Mouse (Mus musculus): ENCODE results near the gene Nr1h4. TPM values are rescaled to one million over a fixed set of nuclear protein-coding genes. Genes with fewer than 3 reads are reported as not detected.

Gene Nr1h4
- 56.7 TPM for polyA plus RNA-seq (2014; fragmentation: Illumina TruSeq; extraction: RNeasy Lipid Tissue Mini Kit (QIAGEN cat#74804); ENCODE audit: low read depth, low replicate concordance)

GRCm38 (mm10) chr10:89532929-89533727, at the start of gene Nr1h4:
Gene Nr1h4, minus strand, starts transcription at chr10:89533585.

DNA sequence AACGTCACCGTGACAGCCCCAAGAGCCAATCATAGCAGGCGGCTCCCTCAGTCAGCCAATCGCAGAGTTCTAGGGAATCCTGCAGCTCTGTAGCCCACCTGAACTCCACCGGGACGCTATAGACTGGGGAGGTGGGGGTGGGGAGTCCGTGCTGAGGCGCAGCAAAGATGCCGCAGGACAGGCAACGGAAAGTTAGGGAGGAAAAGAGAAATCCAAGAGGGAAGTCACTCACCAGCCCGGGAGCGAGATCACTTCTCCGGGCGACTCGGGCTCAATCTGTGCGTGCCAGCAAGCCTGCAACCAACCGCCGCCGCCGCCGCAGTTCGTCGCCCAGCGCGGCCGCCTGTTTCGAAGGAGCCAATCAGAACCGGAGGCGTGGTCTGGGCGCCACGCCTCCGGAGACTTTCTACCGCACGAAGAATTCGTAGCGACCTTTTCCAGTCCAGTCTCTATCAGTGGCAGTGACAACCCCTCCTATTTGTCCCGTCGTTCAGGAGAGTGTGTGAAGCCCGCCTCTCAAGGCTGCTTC, 89.7 kb downstream of the Nr1h4 start, which contains the start of gene Gas2l3:
Gene Gas2l3 (minus strand): TSS at position 345 of the 529 bp plus-strand sequence.

Other genes starting within 250 kb of the Nr1h4 start
- gene Ano4, start 188.8 kb downstream of the Nr1h4 start, polyA plus RNA-seq (2014; fragmentation: Illumina TruSeq; extraction: RNeasy Lipid Tissue Mini Kit (QIAGEN cat#74804); ENCODE audit: low read depth, low replicate concordance) = 1.4 TPM
- 0.36 TPM for gene Gas2l3, start 89.6 kb downstream of the Nr1h4 start, polyA plus RNA-seq (2014; fragmentation: Illumina TruSeq; extraction: RNeasy Lipid Tissue Mini Kit (QIAGEN cat#74804); ENCODE audit: low read depth, low replicate concordance)
- 0.08 TPM for gene Slc17a8, start 87.7 kb upstream of the Nr1h4 start, polyA plus RNA-seq (2014; fragmentation: Illumina TruSeq; extraction: RNeasy Lipid Tissue Mini Kit (QIAGEN cat#74804); ENCODE audit: low read depth, low replicate concordance)
- gene Scyl2, start 152.7 kb upstream of the Nr1h4 start, polyA plus RNA-seq (2014; fragmentation: Illumina TruSeq; extraction: RNeasy Lipid Tissue Mini Kit (QIAGEN cat#74804); ENCODE audit: low read depth, low replicate concordance) = 93.3 TPM
- gene Actr6, start 198.7 kb upstream of the Nr1h4 start, polyA plus RNA-seq (2014; fragmentation: Illumina TruSeq; extraction: RNeasy Lipid Tissue Mini Kit (QIAGEN cat#74804); ENCODE audit: low read depth, low replicate concordance) = 36.8 TPM
- 78.1 TPM for gene Uhrf1bp1l, start 211.4 kb upstream of the Nr1h4 start, polyA plus RNA-seq (2014; fragmentation: Illumina TruSeq; extraction: RNeasy Lipid Tissue Mini Kit (QIAGEN cat#74804); ENCODE audit: low read depth, low replicate concordance)

Data from kidney, adult 10 weeks (tissue).